Mouse (Mus musculus) C2C12 (cell line): ENCODE results near the gene Kctd5. TPM values are rescaled to one million over a fixed set of nuclear protein-coding genes. Genes with fewer than 3 reads are reported as not detected.

ENCODE experiments used
- H3K27me3 ChIP-seq: one replicate; pipeline ENCODE4 v1.6.1; 2011; ENCODE audit not compliant: control insufficient read depth, insufficient read depth, insufficient read length
- H3K36me3 ChIP-seq: one replicate; pipeline ENCODE4 v1.6.1; 2011; ENCODE audit not compliant: control insufficient read depth, insufficient read depth
- H3K4me3 ChIP-seq: one replicate; pipeline ENCODE4 v1.5.1; 2011; ENCODE audit warnings: mild to moderate bottlenecking, control low read depth; ENCODE audit not compliant: poor library complexity, insufficient read depth, severe bottlenecking
- H3K79me2 ChIP-seq: one replicate; pipeline ENCODE4 v1.6.1; 2011; ENCODE audit not compliant: control insufficient read depth, insufficient read depth
- H3K79me3 ChIP-seq: one replicate; pipeline ENCODE4 v1.6.1; 2011; ENCODE audit warnings: low read depth, control low read depth
- H3ac ChIP-seq: one replicate; pipeline ENCODE3; 2011; ENCODE audit warnings: low read depth; ENCODE audit not compliant: control insufficient read depth, insufficient read length
- CEBPB ChIP-seq: IDR thresholded peaks from one replicate; pipeline ENCODE4 v1.6.1; 2011; ENCODE audit warnings: low read depth, mild to moderate bottlenecking, control low read depth, moderate library complexity
- CTCF ChIP-seq: IDR thresholded peaks from one replicate; pipeline ENCODE4 v1.5.1; 2011; ENCODE audit not compliant: control insufficient read depth, insufficient read depth, insufficient read length
- FOSL1 ChIP-seq: IDR thresholded peaks from one replicate; pipeline ENCODE4 v1.8.0; 2011; ENCODE audit warnings: mild to moderate bottlenecking, low read length; ENCODE audit not compliant: poor library complexity, insufficient read depth, severe bottlenecking
- MAX ChIP-seq: IDR thresholded peaks from one replicate; pipeline ENCODE4 v1.6.1; 2011; ENCODE audit warnings: mild to moderate bottlenecking, control low read depth
- MYOD1 ChIP-seq: IDR thresholded peaks from one replicate; pipeline ENCODE4 v1.6.1; 2011; ENCODE audit warnings: low read depth; ENCODE audit not compliant: control insufficient read depth, insufficient read length
- MYOG ChIP-seq: IDR thresholded peaks from one replicate; pipeline ENCODE4 v1.6.1; 2011; ENCODE audit not compliant: control insufficient read depth, insufficient read length; ENCODE audit errors: extremely low read depth
- USF1 ChIP-seq: IDR thresholded peaks from one replicate; pipeline ENCODE4 v1.6.1; 2011; ENCODE audit warnings: low read depth, mild to moderate bottlenecking, control low read depth, moderate library complexity
- polyA plus RNA-seq: library from polyadenylated mRNA; unstranded; fragments of >200 nt; fragmentation: generic; extraction: Trizol; gene quantifications from one replicate; pipeline ENCODE4 v1.2.1, GENCODE M21; 2012; ENCODE audit warnings: missing spikeins

The Kctd5 gene
- polyA plus RNA-seq, 1 experiment: 41.5 TPM

GRCm38 (mm10) chr17:24048053-24048452 is 25.2 kb downstream of the Kctd5 start:
- no peaks in the 10 kb centered on the region for H3K27me3 ChIP-seq
- TF ChIP-seq CTCF (no peak), USF1 (no peak), MYOG (no peak)
- peaks cover 38% of the 10 kb centered on the region for H3K36me3 ChIP-seq
- H3K79me2 ChIP-seq: no peaks in the 10 kb centered on the region
- H3K79me3 ChIP-seq: no peaks in the 10 kb centered on the region
- no peak overlapping the region for H3ac ChIP-seq
- no peak overlapping the region for H3K4me3 ChIP-seq

GRCm38 (mm10) chr17:24046026-24046425 is 27.3 kb downstream of the Kctd5 start:
- H3K36me3 ChIP-seq: peaks cover 26% of the 10 kb centered on the region
- no peak overlapping the region for H3K4me3 ChIP-seq
- no peaks in the 10 kb centered on the region for H3K27me3 ChIP-seq
- TF ChIP-seq MYOD1: no peak
- TF ChIP-seq CEBPB: no peak
- no peak for TF ChIP-seq USF1
- TF ChIP-seq CTCF: no peak
- TF ChIP-seq MAX: no peak
- no peak for TF ChIP-seq MYOG
- TF ChIP-seq FOSL1: no peak
- H3K79me3 ChIP-seq: no peaks in the 10 kb centered on the region
- no peak overlapping the region for H3ac ChIP-seq
- no peaks in the 10 kb centered on the region for H3K79me2 ChIP-seq

- no peak overlapping the region for H3ac ChIP-seq
- H3K36me3 ChIP-seq: peaks cover 21% of the 10 kb centered on the region
- TF ChIP-seq FOSL1 (no peak), CTCF (no peak)
- no peaks in the 10 kb centered on the region for H3K27me3 ChIP-seq
- H3K4me3 ChIP-seq: no peak overlapping the region
- no peaks in the 10 kb centered on the region for H3K79me2 ChIP-seq
- no peaks in the 10 kb centered on the region for H3K79me3 ChIP-seq
Observed at GRCm38 (mm10) chr17:24045608-24046007, 27.7 kb downstream of the Kctd5 start.

DNA sequence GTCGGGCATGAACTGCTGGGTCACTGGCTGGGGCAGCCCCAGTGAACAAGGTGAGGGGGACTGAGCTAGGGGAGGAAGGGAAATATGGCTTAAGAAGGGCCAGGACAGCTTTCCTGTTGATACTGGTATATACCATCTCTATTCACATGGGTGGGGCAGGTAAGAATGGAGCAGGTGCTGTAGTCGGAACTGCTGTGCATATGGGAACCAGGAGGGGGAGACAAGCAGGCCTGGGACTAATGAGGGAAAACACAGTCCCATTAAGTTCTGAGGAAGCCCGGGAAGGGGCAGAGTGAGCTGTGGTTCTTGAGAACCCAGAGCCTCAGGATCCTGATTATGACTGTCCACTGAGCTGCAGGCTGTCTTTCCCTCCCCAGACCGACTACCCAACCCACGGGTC is 28.8 kb downstream of the Kctd5 start:
- Histone ChIP-seq H3K4me3 (no peak overlapping the region), H3K27me3 (no peaks in the 10 kb centered on the region), H3K79me3 (no peaks in the 10 kb centered on the region), H3K79me2 (no peaks in the 10 kb centered on the region), H3K36me3 (peaks cover 17% of the 10 kb centered on the region), H3ac (no peak overlapping the region)
- no peak for TF ChIP-seq MAX
- TF ChIP-seq FOSL1: no peak

DNA sequence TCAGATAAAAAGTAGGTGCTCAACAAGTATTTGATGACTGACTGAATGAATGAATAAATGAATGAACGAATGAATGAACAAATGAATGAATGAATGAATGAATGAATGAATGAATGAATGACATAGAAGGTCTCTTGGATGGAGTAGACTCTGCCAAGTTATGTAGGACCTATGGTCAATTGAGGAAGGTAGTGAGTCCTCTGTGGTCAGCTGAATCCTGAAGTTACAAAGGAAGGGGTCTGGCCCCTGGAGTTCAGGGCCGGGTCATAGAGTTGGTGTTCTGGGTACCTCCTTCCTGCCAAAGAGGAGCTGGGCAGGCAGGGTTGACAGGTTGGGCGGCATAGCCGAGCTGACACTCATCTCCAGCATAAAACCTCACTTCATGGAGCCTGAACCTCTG is 35.4 kb downstream of the Kctd5 start, which contains the start of gene Prss27:
TSS of gene Prss27 (plus strand) at position 301 of the 400 bp plus-strand sequence.
- Histone ChIP-seq H3ac (no peak within 1 kb of the TSS), H3K36me3 (no peaks in the 10 kb centered on the region), H3K79me2 (no peaks in the 10 kb centered on the region)

DNA sequence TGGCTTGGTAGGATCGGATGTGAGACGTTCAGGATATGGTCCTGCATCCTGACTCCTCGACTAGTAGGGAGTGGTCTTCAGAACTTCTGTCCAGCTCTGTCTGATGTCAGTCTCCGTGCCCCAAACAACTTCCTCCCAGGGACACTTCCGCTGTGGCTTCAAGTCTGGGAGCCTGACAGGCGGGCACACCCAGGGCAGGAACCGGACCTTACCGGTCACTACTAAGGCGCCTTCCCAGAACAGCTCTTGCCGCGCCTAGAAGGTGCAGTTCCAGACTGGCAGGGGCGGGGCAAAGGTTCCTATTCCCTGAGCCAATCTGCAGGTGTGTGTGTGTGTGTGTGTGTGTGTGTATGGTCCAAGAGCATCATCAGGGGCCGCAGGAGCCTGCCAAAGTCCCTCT is 35.9 kb downstream of the Kctd5 start:
- Histone ChIP-seq H3K27me3 (no peaks in the 10 kb centered on the region), H3K4me3 (no peak overlapping the region), H3K79me2 (no peaks in the 10 kb centered on the region), H3ac (no peak overlapping the region), H3K79me3 (no peaks in the 10 kb centered on the region), H3K36me3 (no peaks in the 10 kb centered on the region)
- TF ChIP-seq MAX (no peak), MYOD1 (no peak), MYOG (no peak), FOSL1 (no peak), CTCF (no peak), CEBPB (no peak)

More for the DNA sequence above, 35.4 kb downstream of the Kctd5 start, which contains the start of gene Prss27:
- no peak for TF ChIP-seq FOSL1
- TF ChIP-seq MYOD1: no peak
- no peak for TF ChIP-seq CTCF
- no peak for TF ChIP-seq MAX
- no peak for TF ChIP-seq CEBPB
- no peak for TF ChIP-seq USF1
- TF ChIP-seq MYOG: no peak
- Histone ChIP-seq H3K27me3 (no peaks in the 10 kb centered on the region), H3K4me3 (no peak within 1 kb of the TSS), H3K79me3 (no peaks in the 10 kb centered on the region)
